In the genomic region with DNA sequence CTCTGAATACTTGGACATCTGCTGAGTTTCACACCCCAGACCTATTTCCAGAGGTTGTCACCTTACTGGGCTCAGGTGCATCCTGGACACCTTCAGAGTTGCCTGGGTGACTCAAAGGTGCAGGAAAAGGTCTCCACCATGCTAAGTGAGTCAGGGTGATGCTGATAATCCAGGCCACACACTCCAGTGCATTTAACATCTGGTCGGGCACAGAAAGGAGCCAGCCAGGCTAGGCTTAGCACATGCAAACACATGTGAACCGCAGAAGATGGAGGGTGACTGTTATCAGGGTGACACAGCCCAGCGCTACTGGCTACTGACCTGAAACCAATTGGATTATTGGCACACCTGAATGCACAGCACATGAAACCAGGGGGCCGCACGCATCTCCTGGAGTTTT, we compare ENCODE assay signal across 21 mouse cellular contexts.
DNase-seq lines count a peak whose midpoint lies in the region; ATAC-seq and TF ChIP-seq lines count a peak whose summit lies in the region.
"Had no signal": no experiment of that assay in that cellular context is flagged by ENCODE, and none has a peak within 500 bp of the region (broad histone marks: within the 10 kb centered on the region; RNA-seq: fewer than 3 reads in every experiment).

No protein-coding gene starts in this region.

- TF ChIP-seq EP300 in heart, adult 2 months (IDR thresholded peaks at IDR 0.05; ENCODE audit: insufficient read depth, low read depth, low read length): no peak

- intact Hi-C loops in heart, adult 2 months (cut with DNase I): no loop called here

- no peaks in the 10 kb centered on the region for H3K79me2 ChIP-seq in heart, adult 2 months (replicated peaks; ENCODE audit: control insufficient read depth, insufficient read depth, low read length)
- H3K79me2 ChIP-seq in C2C12 (ENCODE audit: control insufficient read depth, insufficient read depth): no peaks in the 10 kb centered on the region

- ATAC-seq in heart, embryonic 12.5 days (ENCODE audit: insufficient number of reproducible peaks, low FRiP score): no peak
- no peak for ATAC-seq in intestine, embryonic 15.5 days
- no peak for ATAC-seq in stomach, embryonic 14.5 days (ENCODE audit: insufficient number of reproducible peaks, insufficient read depth, low FRiP score, low read depth)
- ATAC-seq in erythroid progenitor cell, adult 5-6 weeks (replicated peaks; ENCODE audit: low FRiP score, poor library complexity, severe bottlenecking): no peak
- ATAC-seq: inflammation-experienced regulatory T-cells, adult 6 months; liver, postnatal 0 days; midbrain, embryonic 13.5 days had no signal

- no peak overlapping the region for H3K4me3 ChIP-seq in heart, embryonic 12.5 days
- H3K4me3 ChIP-seq in heart, adult 2 months: no peak overlapping the region
- H3K4me3 ChIP-seq in C2C12 (ENCODE audit: insufficient read depth, poor library complexity, severe bottlenecking): no peak overlapping the region
- H3K4me3 ChIP-seq in intestine, embryonic 15.5 days (replicated peaks): no peak overlapping the region
- H3K4me3 ChIP-seq in stomach, embryonic 14.5 days (ENCODE audit: low read depth, low read length): no peak overlapping the region
- H3K4me3 ChIP-seq: embryonic facial prominence, embryonic 15.5 days; forebrain, embryonic 12.5 days; midbrain, embryonic 13.5 days had no signal

- no peak for TF ChIP-seq CTCF in heart, adult 2 months (IDR thresholded peaks at IDR 0.05)
- TF ChIP-seq CTCF in C2C12 (IDR thresholded peaks at IDR 0.05; ENCODE audit: control insufficient read depth, insufficient read depth, insufficient read length): no peak

- TF ChIP-seq POLR2A in heart, adult 2 months (IDR thresholded peaks at IDR 0.05; ENCODE audit: insufficient read depth, low read depth, low read length): no peak

- 88% methylated on average over 5 of the region's 5 CpGs for WGBS in heart, embryonic 12.5 days
- WGBS in heart, adult 2 months: 84% methylated on average over 5 of the region's 5 CpGs
- 86% methylated on average over 5 of the region's 5 CpGs for WGBS in intestine, embryonic 15.5 days
- WGBS in stomach, embryonic 14.5 days: 88% methylated on average over 5 of the region's 5 CpGs

- peak overlapping the region; percentile 3 for H3ac ChIP-seq in C2C12 (ENCODE audit: control insufficient read depth, insufficient read length, low read depth)

- H3K4me2 ChIP-seq in heart, embryonic 12.5 days: peak overlapping the region; percentile 41; the same call in 1 of the 2 replicates
- H3K4me2 ChIP-seq in intestine, embryonic 15.5 days (replicated peaks): no peak overlapping the region
- no peak overlapping the region for H3K4me2 ChIP-seq in stomach, embryonic 14.5 days (replicated peaks; ENCODE audit: low read depth, low read length)
- H3K4me2 ChIP-seq: embryonic facial prominence, embryonic 15.5 days; forebrain, embryonic 12.5 days; midbrain, embryonic 13.5 days had no signal

- H3K9me3 ChIP-seq in heart, embryonic 12.5 days (replicated peaks): no peaks in the 10 kb centered on the region
- H3K9me3 ChIP-seq in intestine, embryonic 15.5 days: no peaks in the 10 kb centered on the region
- no peaks in the 10 kb centered on the region for H3K9me3 ChIP-seq in stomach, embryonic 14.5 days (ENCODE audit: control insufficient read depth, low read depth, low read length)
- H3K9me3 ChIP-seq: embryonic facial prominence, embryonic 15.5 days; forebrain, embryonic 12.5 days; midbrain, embryonic 13.5 days had no signal

- peak overlapping the region; percentile 70 for H3K27ac ChIP-seq in heart, embryonic 12.5 days (ENCODE audit: poor library complexity, severe bottlenecking)
- no peak overlapping the region for H3K27ac ChIP-seq in heart, adult 2 months
- peak overlapping the region; percentile 64; the same call in 1 of the 2 replicates for H3K27ac ChIP-seq in intestine, embryonic 15.5 days
- H3K27ac ChIP-seq in stomach, embryonic 14.5 days (ENCODE audit: low read length): peak overlapping the region; percentile 64; the same call in 1 of the 2 replicates
- H3K27ac ChIP-seq: forebrain, embryonic 12.5 days; kidney, postnatal 0 days; midbrain, embryonic 13.5 days had no signal

- peaks cover 20% of the 10 kb centered on the region for H3K4me1 ChIP-seq in heart, embryonic 12.5 days (replicated peaks)
- H3K4me1 ChIP-seq in heart, adult 2 months (ENCODE audit: control insufficient read depth, insufficient read depth, low read length): peaks cover 8% of the 10 kb centered on the region
- H3K4me1 ChIP-seq in intestine, embryonic 15.5 days (replicated peaks): no peaks in the 10 kb centered on the region
- H3K4me1 ChIP-seq in stomach, embryonic 14.5 days (ENCODE audit: control insufficient read depth, insufficient read depth, low read length): no peaks in the 10 kb centered on the region
- H3K4me1 ChIP-seq: forebrain, embryonic 12.5 days; midbrain, embryonic 13.5 days had no signal

- no peak overlapping the region for H3K9ac ChIP-seq in heart, embryonic 12.5 days
- no peak overlapping the region for H3K9ac ChIP-seq in heart, adult 2 months (ENCODE audit: low read depth, low read length)
- H3K9ac ChIP-seq in intestine, embryonic 15.5 days: no peak overlapping the region
- H3K9ac ChIP-seq in stomach, embryonic 14.5 days (replicated peaks; ENCODE audit: low read depth, low read length): no peak overlapping the region
- H3K9ac ChIP-seq: embryonic facial prominence, embryonic 15.5 days; forebrain, embryonic 12.5 days; liver, postnatal 0 days; midbrain, embryonic 13.5 days had no signal

- DNase-seq in heart, adult 2 months: no peak
- DNase-seq in right cerebral cortex, postnatal 4 days: no peak
- DNase-seq: B cell, adult 2 months; cerebellum, adult 8-10 months; embryo, embryonic 11 days; gastrocnemius, postnatal 36 days; layer of hippocampus, postnatal 36 days; liver; liver, postnatal 0 days; spleen, adult 18-20 months; thymus, postnatal 4 days had no signal

- H3K27me3 ChIP-seq in heart, embryonic 12.5 days (replicated peaks): no peaks in the 10 kb centered on the region
- H3K27me3 ChIP-seq in heart, adult 2 months (ENCODE audit: control insufficient read depth, insufficient read depth, low read length): no peaks in the 10 kb centered on the region
- H3K27me3 ChIP-seq in C2C12 (ENCODE audit: control insufficient read depth, insufficient read depth, insufficient read length): no peaks in the 10 kb centered on the region
- H3K27me3 ChIP-seq in intestine, embryonic 15.5 days (replicated peaks): no peaks in the 10 kb centered on the region
- no peaks in the 10 kb centered on the region for H3K27me3 ChIP-seq in stomach, embryonic 14.5 days (ENCODE audit: control insufficient read depth, insufficient read depth, low read length)
- H3K27me3 ChIP-seq: embryonic facial prominence, embryonic 15.5 days; forebrain, embryonic 12.5 days; midbrain, embryonic 13.5 days had no signal

- H3K36me3 ChIP-seq in heart, embryonic 12.5 days: no peaks in the 10 kb centered on the region
- no peaks in the 10 kb centered on the region for H3K36me3 ChIP-seq in heart, adult 2 months (ENCODE audit: control insufficient read depth, insufficient read depth, low read length)
- H3K36me3 ChIP-seq in C2C12 (ENCODE audit: control insufficient read depth, insufficient read depth): no peaks in the 10 kb centered on the region
- H3K36me3 ChIP-seq in intestine, embryonic 15.5 days: no peaks in the 10 kb centered on the region
- H3K36me3 ChIP-seq in stomach, embryonic 14.5 days (ENCODE audit: control insufficient read depth, insufficient read depth, low read length): no peaks in the 10 kb centered on the region
- H3K36me3 ChIP-seq: embryonic facial prominence, embryonic 15.5 days; forebrain, embryonic 12.5 days; midbrain, embryonic 13.5 days had no signal

- no peaks in the 10 kb centered on the region for H3K79me3 ChIP-seq in C2C12 (ENCODE audit: low read depth)

TF ChIP-seq in C2C12, 6 proteins besides CTCF, POLR2A, EP300 and RAD21:
- TF ChIP-seq MYOD1 (IDR thresholded peaks at IDR 0.05; ENCODE audit: control insufficient read depth, insufficient read length, low read depth) (peak; percentile 53), CEBPB (IDR thresholded peaks at IDR 0.05; ENCODE audit: low read depth) (no peak)
